Mouse (Mus musculus) small intestine, adult 2 months (tissue): ENCODE measurements around the gene Noct. TPM values are rescaled to one million over a fixed set of nuclear protein-coding genes. Genes with fewer than 3 reads are reported as not detected.

Source experiments
- H3K27ac ChIP-seq: fragments of 200-500 bp; 2 replicates; pipeline ENCODE4 v1.5.1; 2012; ENCODE audit warnings: low read depth, low read length, control low read depth, inconsistent platforms; ENCODE audit not compliant: insufficient read depth
- H3K27me3 ChIP-seq: fragments of 200-500 bp; 2 replicates; pipeline ENCODE4 v1.6.1; 2012; ENCODE audit warnings: mild to moderate bottlenecking, moderate library complexity, low read length, inconsistent platforms; ENCODE audit not compliant: control insufficient read depth, insufficient read depth
- H3K36me3 ChIP-seq: fragments of 200-500 bp; 2 replicates; pipeline ENCODE4 v1.6.1; 2012; ENCODE audit warnings: mild to moderate bottlenecking, low read length, control low read depth, inconsistent platforms; ENCODE audit not compliant: control insufficient read depth, insufficient read depth
- H3K4me1 ChIP-seq: fragments of 200-500 bp; 2 replicates; pipeline ENCODE4 v1.6.1; 2012; ENCODE audit warnings: low read length, inconsistent platforms, mixed read lengths; ENCODE audit not compliant: control insufficient read depth, insufficient read depth, insufficient read length
- H3K4me3 ChIP-seq: fragments of 200-500 bp; 2 replicates; pipeline ENCODE4 v1.5.1; 2012; ENCODE audit warnings: low read depth, mild to moderate bottlenecking, control low read depth, inconsistent platforms, low read length, moderate library complexity
- CTCF ChIP-seq: fragments of 200-500 bp; IDR thresholded peaks from 2 replicates; pipeline ENCODE4 v1.5.1; 2012; ENCODE audit warnings: low read depth, mild to moderate bottlenecking, control low read depth, inconsistent platforms, low read length, moderate library complexity, mixed read lengths; ENCODE audit not compliant: insufficient replicate concordance, insufficient read length; ENCODE audit errors: extremely low read depth
- POLR2A ChIP-seq: fragments of 200-500 bp; IDR thresholded peaks from 2 replicates; pipeline ENCODE4 v1.6.1; 2012; ENCODE audit warnings: low read depth, mild to moderate bottlenecking, control low read depth, inconsistent platforms, low read length, moderate library complexity
- WGBS: fragments of 180-500 bp; shearing (Covaris S2); methylation state at CpG from one replicate; pipeline ENCODE4 v1.1.7; 2018; 5-methylcytosine and 5-hydroxymethylcytosine counted together
- polyA plus RNA-seq: library from polyadenylated mRNA; depleted of rRNA; stranded (reverse); fragments of >200 nt; gene quantifications from 2 replicates; pipeline ENCODE4 v1.2.3, GENCODE M21; 2012

Gene Noct
- polyA plus RNA-seq, 1 experiment, result 56.2 TPM

GRCm38 (mm10) chr3:51225979-51226378, 1.7 kb downstream of the Noct start:
- Histone ChIP-seq H3K27me3 (no peaks in the 10 kb centered on the region), H3K4me3 (peak overlapping the region; percentile 60), H3K36me3 (0 out of 2 replicates have a peak, but pooled peaks cover 4% of the 10 kb centered on the region), H3K4me1 (peaks cover 12% of the 10 kb centered on the region; the same call in 1 of the 2 replicates), H3K27ac (no peak overlapping the region)
- 94% methylated on average over 10 of the region's 10 CpGs for WGBS
- no peak for TF ChIP-seq CTCF
- no peak for TF ChIP-seq POLR2A

DNA sequence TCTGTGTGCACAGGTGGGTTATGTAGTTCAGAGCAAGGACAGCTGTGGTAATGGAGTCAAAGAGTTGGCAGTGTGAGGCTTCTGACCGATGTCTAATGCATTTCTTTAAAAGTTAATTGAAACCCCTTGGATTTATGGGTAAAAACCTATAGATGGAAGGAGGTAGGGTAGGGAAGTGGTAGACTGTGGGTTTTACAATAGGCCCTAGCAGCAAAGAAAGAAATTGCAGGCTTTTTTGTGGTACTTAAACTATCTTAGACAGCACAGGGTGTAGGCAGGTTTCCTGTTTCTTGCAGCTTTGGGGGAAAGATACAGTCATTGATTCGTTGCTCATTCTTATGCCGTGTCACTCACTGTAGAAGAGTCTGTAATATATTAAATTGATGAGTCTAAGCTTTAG, 2.4 kb downstream of the Noct start:
- H3K36me3 ChIP-seq, result 0 out of 2 replicates have a peak, but pooled peaks cover 4% of the 10 kb centered on the region
- TF ChIP-seq CTCF (no peak), POLR2A (no peak)

GRCm38 (mm10) chr3:51228038-51228820, 4.0 kb downstream of the Noct start:
- no peak overlapping the region for H3K27ac ChIP-seq
- H3K4me1 ChIP-seq, result peaks cover 14% of the 10 kb centered on the region; the same call in 1 of the 2 replicates
- 67% methylated on average over 10 of the region's 10 CpGs for WGBS
- H3K4me3 ChIP-seq, result peak overlapping the region; percentile 4; the same call in 1 of the 2 replicates
- peak; percentile 63; the same call in 1 of the 2 replicates for TF ChIP-seq CTCF
- no peak for TF ChIP-seq POLR2A
- 0 out of 2 replicates have a peak, but pooled peaks cover 4% of the 10 kb centered on the region for H3K36me3 ChIP-seq
- no peaks in the 10 kb centered on the region for H3K27me3 ChIP-seq

More for the DNA sequence above, 2.4 kb downstream of the Noct start:
- 74% methylated on average over 3 of the region's 3 CpGs for WGBS
- peaks cover 12% of the 10 kb centered on the region; the same call in 1 of the 2 replicates for H3K4me1 ChIP-seq
- peak overlapping the region; percentile 60 for H3K4me3 ChIP-seq
- no peak overlapping the region for H3K27ac ChIP-seq
- no peaks in the 10 kb centered on the region for H3K27me3 ChIP-seq

- whole genome bisulfite sequencing, result 84% methylated on average over 9 of the region's 9 CpGs
- TF ChIP-seq CTCF, result no peak
- no peak for TF ChIP-seq POLR2A
- Histone ChIP-seq H3K36me3 (0 out of 2 replicates have a peak, but pooled peaks cover 4% of the 10 kb centered on the region), H3K27me3 (no peaks in the 10 kb centered on the region), H3K4me3 (no peak overlapping the region), H3K4me1 (peaks cover 13% of the 10 kb centered on the region; the same call in 1 of the 2 replicates), H3K27ac (no peak overlapping the region)
Measured at GRCm38 (mm10) chr3:51228821-51229205, 4.6 kb downstream of the Noct start.

GRCm38 (mm10) chr3:51229226-51229625, 5.0 kb downstream of the Noct start:
- no peak overlapping the region for H3K27ac ChIP-seq
- no peak for TF ChIP-seq CTCF
- no peak for TF ChIP-seq POLR2A

GRCm38 (mm10) chr3:51230146-51230835, 6.0 kb downstream of the Noct start:
- Histone ChIP-seq H3K4me1 (peaks cover 16% of the 10 kb centered on the region; the same call in 1 of the 2 replicates), H3K27me3 (no peaks in the 10 kb centered on the region), H3K27ac (0 out of 2 replicates have a peak overlapping the region, but pooled peaks have one; percentile 19), H3K36me3 (0 out of 2 replicates have a peak, but pooled peaks cover 4% of the 10 kb centered on the region), H3K4me3 (no peak overlapping the region)
- 86% methylated on average over 6 of the region's 6 CpGs for WGBS
- TF ChIP-seq POLR2A (no peak), CTCF (no peak)

More at GRCm38 (mm10) chr3:51229226-51229625, 5.0 kb downstream of the Noct start:
- no peak overlapping the region for H3K4me3 ChIP-seq
- 0 out of 2 replicates have a peak, but pooled peaks cover 4% of the 10 kb centered on the region for H3K36me3 ChIP-seq
- peaks cover 14% of the 10 kb centered on the region; the same call in 1 of the 2 replicates for H3K4me1 ChIP-seq
- 70% methylated on average over 3 of the region's 3 CpGs for WGBS
- H3K27me3 ChIP-seq, result no peaks in the 10 kb centered on the region
